Mouse (Mus musculus): ENCODE measurements around the gene Nek4.

GRCm38 (mm10) chr14:30996417-30996816 is 45.2 kb downstream of the Nek4 start:
- no peak for TF ChIP-seq POLR2A (IDR thresholded peaks at IDR 0.05; ENCODE audit: borderline replicate concordance, insufficient read depth, low read length)
- no peak for TF ChIP-seq CTCF (IDR thresholded peaks at IDR 0.05; ENCODE audit: borderline replicate concordance, insufficient read depth, low read depth, low read length)

Data from cerebellum, adult 2 months (tissue).